Mouse (Mus musculus): Measurements from ENCODE around the gene Rhoq. TPM values are rescaled to one million over a fixed set of nuclear protein-coding genes. Genes with fewer than 3 reads are reported as not detected.

The Rhoq gene
- polyA plus RNA-seq, 1 experiment from 2014 or later: 9.6 TPM

GRCm38 (mm10) chr17:87038496-87038895, 75.6 kb downstream of the Rhoq start:
- Histone ChIP-seq H3K36me3 (ENCODE audit: control insufficient read depth, insufficient read depth, low read length) (peaks cover 32% of the 10 kb centered on the region), H3K9ac (replicated peaks; ENCODE audit: low read length) (no peak overlapping the region), H3K4me2 (ENCODE audit: low read length) (no peak overlapping the region), H3K27me3 (ENCODE audit: control insufficient read depth, insufficient read depth, low read length) (no peaks in the 10 kb centered on the region), H3K4me3 (replicated peaks; ENCODE audit: low read depth, low read length) (no peak overlapping the region), H3K9me3 (ENCODE audit: control insufficient read depth, low read length) (no peaks in the 10 kb centered on the region), H3K4me1 (ENCODE audit: control insufficient read depth, insufficient read depth, low read length) (no peaks in the 10 kb centered on the region), H3K27ac (replicated peaks; ENCODE audit: low read depth, low read length) (no peak overlapping the region)
- DNase-seq: no peak
- 90% methylated on average over 5 of the region's 5 CpGs for WGBS
- ATAC-seq (ENCODE audit: low FRiP score, low TSS enrichment): no peak

- no peak overlapping the region for H3K9ac ChIP-seq (replicated peaks; ENCODE audit: low read length)
- no peaks in the 10 kb centered on the region for H3K9me3 ChIP-seq (ENCODE audit: control insufficient read depth, low read length)
- ATAC-seq (ENCODE audit: low FRiP score, low TSS enrichment) (no peak), DNase-seq (peak; percentile 18)
- no peaks in the 10 kb centered on the region for H3K27me3 ChIP-seq (ENCODE audit: control insufficient read depth, insufficient read depth, low read length)
- WGBS: 75% methylated on average over 19 of the region's 19 CpGs
- H3K36me3 ChIP-seq (ENCODE audit: control insufficient read depth, insufficient read depth, low read length): peaks cover 15% of the 10 kb centered on the region
- no peak overlapping the region for H3K27ac ChIP-seq (replicated peaks; ENCODE audit: low read depth, low read length)
- no peaks in the 10 kb centered on the region for H3K4me1 ChIP-seq (ENCODE audit: control insufficient read depth, insufficient read depth, low read length)
- no peak overlapping the region for H3K4me2 ChIP-seq (ENCODE audit: low read length)
- H3K4me3 ChIP-seq (replicated peaks; ENCODE audit: low read depth, low read length): no peak overlapping the region
Observed at GRCm38 (mm10) chr17:87041739-87042138, 78.9 kb downstream of the Rhoq start.

GRCm38 (mm10) chr17:87044364-87044763, 81.5 kb downstream of the Rhoq start:
- Histone ChIP-seq H3K9ac (replicated peaks; ENCODE audit: low read length) (no peak overlapping the region), H3K27ac (replicated peaks; ENCODE audit: low read depth, low read length) (no peak overlapping the region), H3K4me3 (replicated peaks; ENCODE audit: low read depth, low read length) (no peak overlapping the region), H3K9me3 (ENCODE audit: control insufficient read depth, low read length) (no peaks in the 10 kb centered on the region), H3K4me1 (ENCODE audit: control insufficient read depth, insufficient read depth, low read length) (no peaks in the 10 kb centered on the region), H3K36me3 (ENCODE audit: control insufficient read depth, insufficient read depth, low read length) (no peaks in the 10 kb centered on the region), H3K27me3 (ENCODE audit: control insufficient read depth, insufficient read depth, low read length) (no peaks in the 10 kb centered on the region), H3K4me2 (ENCODE audit: low read length) (no peak overlapping the region)
- ATAC-seq (ENCODE audit: low FRiP score, low TSS enrichment) (no peak; the same call in 1 of the 2 replicates), DNase-seq (peak; percentile 99)
- 3% methylated on average over 15 of the region's 15 CpGs for WGBS

GRCm38 (mm10) chr17:87044796-87045195, 81.9 kb downstream of the Rhoq start:
- Histone ChIP-seq H3K9me3 (ENCODE audit: control insufficient read depth, low read length) (no peaks in the 10 kb centered on the region), H3K36me3 (ENCODE audit: control insufficient read depth, insufficient read depth, low read length) (no peaks in the 10 kb centered on the region), H3K9ac (replicated peaks; ENCODE audit: low read length) (no peak overlapping the region), H3K4me1 (ENCODE audit: control insufficient read depth, insufficient read depth, low read length) (no peaks in the 10 kb centered on the region), H3K4me2 (ENCODE audit: low read length) (no peak overlapping the region), H3K27me3 (ENCODE audit: control insufficient read depth, insufficient read depth, low read length) (no peaks in the 10 kb centered on the region), H3K4me3 (replicated peaks; ENCODE audit: low read depth, low read length) (no peak overlapping the region), H3K27ac (replicated peaks; ENCODE audit: low read depth, low read length) (no peak overlapping the region)
- WGBS: 80% methylated on average over 8 of the region's 8 CpGs
- DNase-seq (no peak), ATAC-seq (ENCODE audit: low FRiP score, low TSS enrichment) (no peak)

Other genes starting within 250 kb of the Rhoq start
- 4.8 and 9.8 TPM in 2 replicates for gene Epas1, start 209.4 kb upstream of the Rhoq start, polyA plus RNA-seq (2014; fragmentation: Nextera tagmentation; extraction: Ambion mirVana)
- not detected in 2 replicates for gene Tmem247, start 45.7 kb upstream of the Rhoq start, polyA plus RNA-seq (2014; fragmentation: Nextera tagmentation; extraction: Ambion mirVana)
- gene Atp6v1e2, start 15.2 kb upstream of the Rhoq start, polyA plus RNA-seq (2014; fragmentation: Nextera tagmentation; extraction: Ambion mirVana): not detected in 2 replicates
- 38.0 and 42.6 TPM in 2 replicates for gene Pigf, start 62.3 kb downstream of the Rhoq start, polyA plus RNA-seq (2014; fragmentation: Nextera tagmentation; extraction: Ambion mirVana)
- gene Cript, start 62.5 kb downstream of the Rhoq start, polyA plus RNA-seq (2014; fragmentation: Nextera tagmentation; extraction: Ambion mirVana): 246 and 249 TPM in 2 replicates
- gene Socs5, start 144.6 kb downstream of the Rhoq start, polyA plus RNA-seq (2014; fragmentation: Nextera tagmentation; extraction: Ambion mirVana): 17.6 and 20.1 TPM in 2 replicates